Mouse (Mus musculus) heart, adult 11 months (tissue): Measurements from ENCODE around the gene Uvrag.

Experiments used
- DNase-seq: peaks from one replicate; pipeline ENCODE4 v3.0.0; 2022

Gene Uvrag

DNA sequence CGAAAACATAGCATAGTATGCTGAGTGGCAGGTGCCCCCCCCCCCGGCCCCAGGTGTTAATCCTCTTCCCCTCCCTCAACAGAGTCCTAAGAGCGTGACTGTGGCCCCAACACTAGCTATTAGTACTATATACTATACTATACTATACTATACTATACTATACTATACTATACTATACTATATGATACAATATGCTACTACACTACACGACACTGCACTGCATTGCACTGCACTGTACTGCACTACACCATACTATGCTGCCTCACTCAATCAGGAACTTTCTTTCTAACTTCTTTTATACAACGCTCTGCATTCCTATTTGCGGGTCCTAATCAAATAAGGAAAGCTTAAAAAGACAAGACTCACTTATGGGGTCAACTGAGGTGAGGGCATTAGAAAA lies 224.4 kb downstream of the Uvrag start:
- DNase-seq, result no peak

DNA sequence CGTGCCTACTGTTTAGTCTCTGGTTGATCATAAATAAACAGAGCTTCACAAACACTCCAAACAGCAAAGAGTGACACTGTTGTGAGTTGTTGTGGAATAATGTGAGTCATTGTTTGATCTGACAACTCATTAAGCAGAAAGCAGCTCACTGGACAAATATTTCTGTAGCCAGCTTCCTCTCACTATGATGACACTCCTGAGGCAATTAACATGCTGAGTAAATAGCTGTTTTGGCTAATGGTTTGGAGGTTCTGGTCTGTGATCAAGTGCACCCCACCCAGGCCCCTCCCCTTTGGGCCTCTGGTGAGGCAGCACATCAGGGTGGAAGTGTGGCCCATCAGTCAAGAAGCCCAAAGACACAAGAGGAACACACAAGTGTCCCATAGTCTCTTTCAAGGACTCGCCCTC lies 228.0 kb downstream of the Uvrag start:
- peak; percentile 86 for DNase-seq

DNA sequence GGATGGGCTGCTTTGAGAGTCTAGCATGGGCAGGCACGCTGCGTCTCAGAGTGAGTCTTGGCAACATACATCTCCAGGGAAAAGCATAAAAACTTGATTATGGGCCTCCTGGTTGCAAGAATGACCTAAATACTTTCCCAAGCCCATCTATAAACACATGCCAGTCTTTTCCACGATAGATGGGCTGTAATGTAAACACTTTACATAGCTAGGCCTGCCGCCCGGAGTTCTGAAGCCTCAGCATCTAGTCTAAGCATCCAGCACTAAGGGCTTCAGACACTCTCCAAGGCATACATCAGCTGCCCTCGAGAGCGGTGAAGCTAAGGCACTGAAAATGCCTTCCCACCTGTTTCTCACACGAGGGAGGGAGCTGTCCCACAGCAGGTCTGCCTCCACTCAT lies 229.7 kb downstream of the Uvrag start:
- DNase-seq, result no peak

DNA sequence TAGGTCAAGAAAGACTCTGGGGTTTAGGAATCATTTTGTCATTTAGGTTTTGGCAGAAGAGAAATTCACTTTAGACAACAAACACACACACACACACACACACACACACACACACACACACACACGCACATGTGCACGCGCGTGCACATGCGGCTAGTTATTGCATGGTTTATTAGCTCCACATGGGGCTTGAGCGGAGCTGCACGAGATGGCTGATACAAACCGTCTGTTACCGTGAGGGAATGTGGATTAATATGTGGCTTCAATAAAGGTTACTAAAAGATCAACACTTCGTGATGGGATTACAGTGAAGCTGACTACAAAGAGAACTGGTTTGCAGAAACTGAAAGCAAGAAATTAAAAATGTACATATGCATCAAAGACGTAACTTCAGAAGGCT lies 230.2 kb downstream of the Uvrag start:
- DNase-seq, result no peak

DNA sequence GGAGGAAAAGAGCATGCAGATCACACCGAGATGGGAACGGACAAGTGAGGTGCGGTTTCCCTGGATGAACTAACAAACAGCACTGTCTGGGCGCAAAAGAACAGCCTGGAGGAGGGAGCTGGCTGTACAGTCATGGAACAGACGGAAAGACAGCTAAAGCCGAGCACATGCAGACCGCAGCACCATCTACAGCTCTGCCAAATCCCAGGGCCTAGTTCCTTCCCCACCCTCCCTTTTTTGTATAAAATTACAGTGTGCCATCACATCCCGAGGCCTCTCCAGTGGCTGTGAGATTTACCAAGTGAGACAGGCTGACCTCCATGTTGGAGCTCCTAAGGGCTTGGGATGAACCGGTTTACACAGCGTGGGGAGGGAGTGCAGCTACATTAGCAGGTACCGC lies 230.8 kb downstream of the Uvrag start:
- no peak for DNase-seq

DNA sequence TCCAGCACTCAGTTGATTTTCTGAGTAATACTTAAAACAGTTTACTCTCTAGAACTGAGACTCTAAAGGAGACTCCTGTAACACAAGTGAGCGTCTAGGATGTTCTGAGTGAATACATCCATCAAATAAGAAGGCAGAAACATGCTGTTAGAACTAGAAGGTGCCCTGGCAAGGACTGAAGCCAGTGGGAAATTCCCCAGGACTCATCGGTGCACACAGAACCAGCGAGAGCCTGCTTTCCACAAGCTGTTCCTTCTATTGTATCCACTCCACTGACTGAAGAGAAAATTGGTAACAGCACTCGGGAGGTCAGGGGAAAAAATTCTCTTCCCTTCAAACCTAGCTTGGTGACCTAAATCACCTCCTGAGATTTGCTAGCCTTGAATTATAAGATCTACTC lies 233.5 kb downstream of the Uvrag start:
- no peak for DNase-seq

DNA sequence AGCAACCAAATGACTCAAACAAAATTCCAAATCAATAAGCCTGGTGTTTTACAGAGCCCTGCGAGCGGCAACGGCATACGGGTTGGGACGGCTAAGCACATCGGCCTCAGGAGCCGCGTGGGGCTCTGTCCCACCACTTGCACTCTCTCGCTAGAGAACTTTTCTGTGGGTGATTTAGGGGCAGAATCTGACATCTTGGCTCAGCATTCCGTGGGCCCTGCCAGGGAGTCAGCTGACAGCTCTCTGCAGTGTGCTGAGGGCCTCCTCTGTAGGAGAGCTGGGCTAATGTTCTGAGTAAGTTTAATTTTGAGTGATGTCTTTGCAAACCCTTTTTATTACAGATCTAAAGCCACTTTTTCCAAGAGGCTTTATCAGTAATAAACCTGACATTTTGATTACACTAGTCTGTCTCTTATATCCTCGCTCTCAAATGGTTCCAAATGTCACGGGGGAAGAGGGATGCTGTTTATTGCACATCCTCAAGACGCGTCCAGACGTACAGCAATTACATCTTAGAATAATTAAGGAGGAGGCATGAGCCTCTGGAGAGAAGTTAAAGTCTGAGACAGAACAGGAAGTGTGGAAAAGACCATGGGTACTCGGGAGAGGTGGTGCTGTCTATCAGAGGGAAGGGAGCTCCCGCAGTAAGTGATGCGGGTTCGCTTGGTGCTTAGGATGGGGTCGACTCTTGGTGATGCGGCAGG lies 236.1 kb downstream of the Uvrag start:
- DNase-seq, result no peak

DNA sequence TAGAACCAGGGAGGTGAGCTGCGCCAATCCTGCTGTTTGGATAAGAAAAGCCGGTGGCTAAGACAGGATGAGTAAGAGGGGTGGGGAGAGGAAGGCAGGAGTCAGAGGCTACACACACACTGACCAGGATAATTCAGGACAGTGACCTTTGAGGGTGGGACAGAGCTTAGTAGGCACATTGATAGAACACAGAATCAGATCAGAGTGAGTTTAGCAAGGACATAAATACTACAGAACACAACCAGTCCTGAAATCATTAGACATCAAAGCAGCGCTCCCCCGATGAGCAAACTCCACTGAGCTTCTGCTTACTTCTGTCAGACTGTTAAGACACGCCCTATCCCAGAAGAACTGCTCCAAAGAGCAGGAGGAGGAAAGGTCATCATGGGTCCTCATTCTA lies 237.1 kb downstream of the Uvrag start:
- DNase-seq, result no peak

DNA sequence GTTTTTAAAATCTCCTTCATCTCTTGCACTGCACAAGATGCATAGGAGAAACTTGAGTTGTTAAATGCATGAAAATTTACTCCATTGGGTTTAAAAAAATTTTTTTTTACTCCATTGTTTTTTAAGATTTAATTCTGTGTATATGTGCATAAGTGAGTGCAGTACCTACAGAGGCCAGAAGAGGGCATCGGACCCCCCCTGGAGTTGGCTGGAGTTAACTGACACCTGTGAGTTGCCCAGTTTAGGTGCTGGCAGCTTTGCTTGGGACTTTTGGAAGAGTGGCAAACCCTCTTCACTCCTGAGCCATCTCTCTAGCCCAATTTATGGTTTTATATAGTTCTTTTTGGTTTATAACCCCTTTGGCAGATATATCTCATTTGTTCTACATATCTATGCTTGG lies 239.8 kb downstream of the Uvrag start:
- DNase-seq, result no peak

DNA sequence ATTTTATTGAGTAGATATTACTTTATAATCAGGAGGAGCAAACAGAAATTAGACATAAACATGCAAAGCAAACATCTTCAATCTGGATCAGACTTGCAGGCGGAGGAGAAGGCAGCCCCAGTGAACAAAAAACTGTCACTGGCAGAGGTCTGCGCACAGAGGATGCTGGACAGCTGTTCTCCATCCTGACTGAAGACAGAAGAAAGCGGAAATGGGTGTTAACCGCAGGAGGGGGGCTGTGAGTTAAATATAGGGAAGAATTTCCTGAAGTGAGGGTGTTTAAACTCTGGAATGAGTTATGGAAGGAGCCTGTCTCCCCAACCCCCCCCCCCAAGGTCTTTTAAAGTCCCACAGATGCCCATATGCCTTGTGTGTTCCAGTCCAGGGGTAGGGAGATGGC lies 241.1 kb downstream of the Uvrag start:
- DNase-seq, result peak; percentile 96

DNA sequence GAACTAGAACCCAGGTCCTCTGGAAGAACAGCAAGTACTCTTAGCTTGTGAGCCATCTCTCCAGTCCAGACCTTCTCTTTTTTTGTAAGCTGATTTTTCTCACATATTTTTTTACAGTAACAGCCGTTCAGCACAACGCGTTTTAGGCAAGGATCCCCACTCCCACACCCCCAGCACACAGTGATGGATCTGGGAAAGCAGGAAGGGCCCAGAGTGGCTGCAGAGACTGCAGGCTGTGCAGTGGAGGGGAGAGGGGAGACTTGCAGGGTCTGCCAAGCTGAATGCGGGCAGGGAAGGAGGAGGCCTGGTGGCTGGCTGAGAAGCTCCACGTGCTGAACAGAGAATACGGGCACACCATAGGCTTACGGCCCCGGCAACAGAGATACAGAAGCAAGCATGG lies 243.6 kb downstream of the Uvrag start:
- peak; percentile 82 for DNase-seq

DNA sequence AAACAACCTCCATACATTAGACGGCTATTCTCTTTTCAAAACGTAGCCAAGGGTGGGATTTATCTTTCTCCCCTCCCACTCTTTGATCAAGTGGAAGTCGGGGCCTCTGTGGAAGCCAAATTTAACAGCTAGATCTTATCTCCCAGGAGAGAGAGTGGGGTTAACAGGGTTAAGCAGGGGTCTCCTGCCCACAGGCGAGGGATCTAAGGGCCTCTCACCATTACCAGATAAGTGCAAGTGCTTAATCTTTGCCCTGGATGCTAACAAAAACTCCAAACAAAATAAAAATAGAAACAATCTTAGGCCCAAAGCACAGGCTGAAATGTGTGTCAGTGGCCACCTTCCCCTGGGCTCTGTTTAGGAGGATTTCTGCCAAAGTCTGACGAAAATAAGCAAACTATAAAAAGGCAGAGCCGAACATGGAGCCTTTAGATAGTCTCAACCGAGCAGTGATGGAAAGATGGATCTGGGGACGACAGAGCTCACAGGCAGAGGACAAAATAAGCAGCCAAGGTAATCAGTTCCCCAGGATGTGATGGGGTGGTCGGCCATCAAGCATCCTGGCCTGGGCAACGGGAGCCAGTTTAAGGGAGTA lies 245.3 kb downstream of the Uvrag start:
- DNase-seq, result peak; percentile 92

DNA sequence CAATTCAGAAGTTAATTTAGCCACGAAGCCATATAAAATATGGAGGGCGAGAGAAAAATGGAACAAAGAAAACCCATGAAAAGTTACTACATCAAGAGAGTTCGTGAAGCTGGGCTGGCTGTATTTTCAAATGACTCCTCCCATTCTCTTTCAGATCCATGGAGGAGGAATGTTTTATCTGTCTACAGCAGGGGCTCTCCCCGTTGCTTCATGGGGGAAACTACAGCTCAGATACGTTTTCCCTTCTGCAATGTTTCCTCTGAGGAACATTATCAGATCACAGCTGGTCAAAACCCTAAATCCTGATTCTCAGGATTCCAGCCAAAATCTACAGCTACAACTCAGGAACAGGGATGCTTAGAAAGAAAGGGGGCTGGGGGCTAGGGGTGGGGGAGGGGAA lies 246.2 kb downstream of the Uvrag start:
- no peak for DNase-seq

DNA sequence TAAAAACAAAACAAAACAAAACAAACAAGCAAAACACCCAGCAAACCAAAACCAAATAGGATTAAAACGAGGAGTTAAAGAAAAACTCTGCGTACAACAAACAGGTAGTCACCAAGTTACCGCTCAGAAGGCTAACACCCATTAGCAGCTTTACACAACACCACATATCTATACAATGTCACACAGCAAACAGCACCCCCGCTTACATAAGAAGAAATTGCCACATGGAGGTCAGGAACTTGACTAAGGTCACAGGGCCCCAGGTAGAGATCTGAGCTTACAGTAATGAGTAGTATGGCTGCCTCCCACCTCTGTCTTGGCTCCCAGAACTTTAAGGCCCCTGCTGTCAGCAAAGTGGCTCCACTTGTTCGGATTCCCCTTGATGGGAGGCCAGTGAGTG lies 246.6 kb downstream of the Uvrag start:
- no peak for DNase-seq

DNA sequence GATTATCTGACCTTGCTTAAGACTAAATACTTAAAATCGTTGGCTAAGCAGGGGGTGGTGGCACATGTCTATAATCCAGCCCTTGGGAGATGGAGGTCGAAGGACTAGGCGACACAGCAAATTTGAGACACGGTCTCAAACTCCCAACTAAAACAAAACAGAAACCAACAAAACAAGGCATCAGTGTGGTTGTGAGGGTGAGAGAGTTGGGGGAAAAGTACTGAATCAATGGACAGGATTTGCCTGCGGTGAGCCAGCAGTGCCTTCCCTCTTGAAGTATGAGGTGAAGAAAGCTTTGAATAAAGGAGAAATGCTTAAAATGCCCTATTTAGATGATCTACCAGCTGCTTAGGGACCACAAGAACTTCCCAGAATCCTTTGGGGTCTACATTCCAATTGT lies 247.8 kb downstream of the Uvrag start:
- no peak for DNase-seq

DNA sequence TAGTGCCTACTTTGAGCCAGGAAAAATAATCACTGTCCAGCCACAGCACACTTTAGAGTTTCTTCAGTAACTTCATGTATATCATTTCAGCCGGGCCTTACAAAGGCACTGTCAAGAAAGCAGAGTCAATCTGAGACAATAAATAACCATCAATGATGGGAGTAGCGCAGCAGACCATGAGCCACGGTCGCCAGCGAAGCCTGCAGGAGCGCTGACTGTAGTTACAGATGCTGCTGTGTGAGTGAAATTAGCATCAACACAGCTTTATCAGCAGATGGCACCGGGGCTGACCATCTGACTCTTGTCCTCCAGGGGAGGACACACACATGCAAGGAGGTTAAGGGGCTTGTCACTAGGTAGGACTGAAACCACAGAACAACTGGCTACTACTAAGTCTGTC lies 251.7 kb downstream of the Uvrag start:
- DNase-seq, result no peak

DNA sequence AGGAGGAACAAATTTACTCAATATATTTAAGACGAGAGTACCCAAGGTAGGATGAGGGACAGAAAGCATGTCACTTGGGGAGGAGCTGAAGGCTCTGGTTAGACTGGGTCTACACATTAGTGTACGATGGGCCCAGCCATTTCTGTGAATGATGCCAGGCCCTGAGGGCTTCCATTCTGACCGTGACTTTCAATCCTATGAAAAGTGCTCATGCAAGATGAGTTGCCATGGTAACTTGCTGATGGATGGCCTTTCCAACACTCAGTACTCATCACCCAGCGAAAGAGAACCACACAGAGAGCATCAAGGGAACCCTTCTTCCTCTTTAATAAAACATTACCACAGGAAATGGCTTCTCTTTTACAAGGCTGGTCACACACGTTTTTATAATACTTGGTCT lies 252.1 kb downstream of the Uvrag start:
- no peak for DNase-seq

DNA sequence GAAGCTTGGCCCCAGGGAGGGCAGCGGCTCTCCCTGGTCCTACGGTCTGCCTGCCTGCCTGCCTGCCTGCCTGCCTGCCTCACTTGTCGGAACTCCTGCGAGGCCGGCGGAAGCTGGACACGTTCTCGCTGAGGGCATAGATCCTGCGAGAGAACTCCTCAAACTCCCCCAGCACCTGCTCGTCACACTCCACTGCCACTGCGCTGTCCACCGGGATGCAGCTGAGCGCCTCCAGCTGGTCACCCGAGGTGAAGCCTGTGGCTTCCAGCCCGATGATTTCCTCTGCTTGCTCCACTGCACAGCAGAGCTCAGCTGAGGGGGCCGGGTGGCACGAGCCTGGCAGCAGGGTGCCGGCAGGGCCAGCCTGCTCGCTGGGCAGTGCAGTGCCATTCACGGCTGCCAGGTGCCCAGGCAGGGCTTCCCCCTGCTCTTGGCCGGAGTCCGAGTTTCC lies 253.1 kb downstream of the Uvrag start:
- DNase-seq, result no peak

DNA sequence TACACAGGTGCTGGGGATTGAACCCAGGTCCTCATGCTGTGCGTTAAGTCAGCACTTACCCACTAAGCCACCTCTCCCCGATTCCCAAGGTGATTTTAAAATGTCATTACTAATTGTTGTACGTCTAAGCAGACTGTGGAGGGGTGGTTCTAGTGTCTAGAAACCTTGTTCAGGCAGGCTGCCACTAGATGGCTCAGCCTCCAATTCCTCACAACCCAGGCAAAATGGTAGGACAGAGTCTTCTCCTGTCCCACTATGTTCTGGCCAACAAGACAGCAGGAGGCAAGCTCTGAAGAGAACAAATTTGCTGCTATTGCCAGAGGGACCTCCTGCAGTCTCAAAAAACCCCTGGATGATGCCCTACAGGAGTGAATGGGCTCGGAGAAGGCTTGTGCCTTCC lies 259.1 kb downstream of the Uvrag start:
- DNase-seq, result no peak

DNA sequence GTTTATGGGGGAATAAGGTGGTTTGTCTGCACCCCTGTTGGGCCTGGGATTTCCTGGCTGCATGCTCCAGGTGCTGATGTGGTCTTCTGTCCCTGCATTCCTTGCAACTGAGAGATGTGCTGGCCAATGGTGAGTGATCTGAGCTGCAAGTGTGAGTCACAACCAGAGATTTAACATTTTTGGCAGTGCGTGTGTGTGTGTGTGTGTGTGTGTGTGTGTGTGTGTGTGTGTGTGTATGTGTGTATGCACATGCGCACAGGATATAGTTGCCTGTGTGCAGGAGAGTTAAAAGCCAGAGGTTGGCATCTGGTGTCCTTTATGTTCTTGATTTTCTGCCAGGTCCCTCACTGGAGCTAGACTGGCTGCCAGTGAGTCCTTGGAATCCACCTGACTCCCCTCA lies 261.8 kb downstream of the Uvrag start:
- DNase-seq, result no peak

DNA sequence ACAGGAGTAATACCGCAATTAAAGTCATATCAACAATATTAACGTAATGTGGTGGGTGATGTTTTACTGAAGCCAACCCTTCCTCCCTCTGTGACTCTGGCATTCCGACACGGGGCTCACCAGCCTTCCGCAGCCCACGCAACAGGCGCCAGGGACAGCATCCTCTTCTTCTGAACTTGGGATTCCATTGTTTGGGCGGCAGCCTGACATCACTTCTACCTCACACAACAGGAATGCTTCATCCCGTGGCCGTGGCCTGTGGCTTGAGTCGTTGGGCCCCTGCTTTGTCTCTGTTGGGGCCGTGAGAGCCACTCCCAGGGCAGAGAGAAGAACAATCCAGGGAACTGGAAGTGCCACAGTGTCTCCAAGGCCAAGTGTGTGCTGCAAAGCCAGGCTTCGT lies 264.8 kb downstream of the Uvrag start:
- no peak for DNase-seq

DNA sequence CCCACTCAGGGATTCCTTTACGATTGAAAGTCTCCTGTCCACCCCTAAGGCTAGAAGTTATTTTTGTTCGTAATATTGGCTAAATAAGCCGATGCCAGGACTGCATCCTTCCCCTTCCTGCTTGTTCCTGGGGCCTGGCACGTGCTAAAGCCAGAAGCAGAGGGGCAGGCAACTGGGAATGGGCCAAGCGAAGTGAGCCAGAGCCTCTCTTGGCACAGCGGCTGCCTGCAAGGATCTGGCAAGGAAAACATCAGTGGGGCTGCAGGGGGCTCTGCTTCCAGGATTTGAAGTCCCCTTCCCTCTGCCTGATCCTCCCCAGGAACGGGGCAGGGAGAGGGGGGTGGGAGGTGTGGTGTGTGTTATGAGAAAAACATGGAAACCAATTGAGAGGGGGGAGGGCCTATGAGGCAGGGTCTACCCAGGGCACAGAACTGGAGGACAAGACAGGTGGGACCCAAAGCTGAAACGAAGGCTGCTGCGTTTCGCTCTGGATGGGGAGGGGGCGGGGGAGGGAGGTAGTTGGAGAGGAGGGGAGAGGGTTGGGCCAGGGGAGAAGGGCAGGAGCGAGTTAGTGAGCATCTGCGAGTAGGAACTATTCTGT lies 265.5 kb downstream of the Uvrag start:
- DNase-seq, result no peak

DNA sequence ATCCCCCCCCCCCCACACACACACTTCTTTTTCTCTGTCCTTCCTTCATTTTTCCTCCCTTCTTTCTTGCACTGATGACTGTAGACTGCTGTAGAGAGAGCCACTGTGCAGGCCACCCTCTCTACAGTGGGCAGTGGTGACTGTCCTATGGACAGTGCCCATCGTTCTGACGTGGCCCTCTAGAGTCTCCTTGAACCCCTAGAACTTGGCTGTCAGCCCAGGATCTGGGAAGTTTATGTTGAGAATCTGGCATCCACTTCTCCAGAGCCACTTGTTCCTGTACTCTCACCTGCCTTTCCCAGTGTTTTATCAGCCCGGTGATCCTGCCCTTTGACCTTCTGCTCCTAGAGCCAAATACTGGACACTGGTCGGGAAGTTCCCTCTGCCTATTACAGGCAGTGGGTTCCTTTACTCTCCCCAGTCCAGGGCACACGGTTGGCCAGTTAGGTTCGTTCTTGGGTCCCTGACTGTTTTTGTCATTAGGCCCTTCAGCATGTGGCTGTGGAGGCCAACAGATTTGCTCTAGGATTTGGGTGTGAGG lies 266.5 kb downstream of the Uvrag start:
- no peak for DNase-seq

DNA sequence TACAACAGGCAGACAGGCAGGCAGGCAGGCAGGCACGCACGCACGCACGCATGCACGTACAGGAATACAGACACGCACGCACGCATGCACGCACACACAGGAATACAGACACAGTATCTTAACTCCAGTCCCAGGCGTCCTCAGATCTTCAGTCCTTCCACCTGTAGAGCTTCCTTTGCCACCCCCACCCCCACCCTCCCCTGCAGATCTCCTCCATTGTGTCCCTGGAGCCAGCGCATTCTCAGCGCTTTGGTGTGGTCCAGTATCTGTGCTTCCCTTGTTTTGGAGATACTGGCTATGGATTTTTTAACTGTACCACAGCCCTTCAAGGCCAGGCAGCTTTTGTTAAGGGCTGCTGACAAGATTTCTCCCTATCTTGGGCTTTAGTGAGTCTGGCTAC lies 267.6 kb downstream of the Uvrag start:
- DNase-seq, result no peak
